Mouse (Mus musculus) skeletal muscle tissue, adult 2 months (tissue): ENCODE data around the gene Atp1a2.

ENCODE experiments used
- DNase-seq: peaks from one replicate; pipeline ENCODE4 v3.0.0-alpha.2; 2012; ENCODE audit warnings: low read depth, low spot score

The Atp1a2 gene

GRCm38 (mm10) chr1:172324725-172325124 is 26.9 kb upstream of the Atp1a2 start:
- DNase-seq = peak; percentile 71

- no peak for DNase-seq
Measured at GRCm38 (mm10) chr1:172323801-172324359, 26.0 kb upstream of the Atp1a2 start.

- DNase-seq = no peak
Measured at GRCm38 (mm10) chr1:172323298-172323697, 25.4 kb upstream of the Atp1a2 start.

- no peak for DNase-seq
Measured at GRCm38 (mm10) chr1:172322725-172323124, 24.9 kb upstream of the Atp1a2 start.

GRCm38 (mm10) chr1:172319921-172320411 is 22.1 kb upstream of the Atp1a2 start:
- DNase-seq = no peak

GRCm38 (mm10) chr1:172319346-172319745 is 21.5 kb upstream of the Atp1a2 start:
- no peak for DNase-seq

- no peak for DNase-seq
Measured at GRCm38 (mm10) chr1:172318424-172319035, 20.7 kb upstream of the Atp1a2 start.

- DNase-seq = no peak
Measured at GRCm38 (mm10) chr1:172317946-172318345, 20.1 kb upstream of the Atp1a2 start.

- no peak for DNase-seq
Measured at GRCm38 (mm10) chr1:172317431-172317830, 19.6 kb upstream of the Atp1a2 start.

GRCm38 (mm10) chr1:172314911-172315310 is 17.0 kb upstream of the Atp1a2 start:
- DNase-seq = no peak

GRCm38 (mm10) chr1:172313613-172314411 is 15.9 kb upstream of the Atp1a2 start:
- DNase-seq = peak; percentile 42

- peak; percentile 34 for DNase-seq
Measured at GRCm38 (mm10) chr1:172312768-172313561, 15.1 kb upstream of the Atp1a2 start.

- peak; percentile 78 for DNase-seq
Measured at GRCm38 (mm10) chr1:172311921-172312767, 14.3 kb upstream of the Atp1a2 start.

GRCm38 (mm10) chr1:172311248-172311906 is 13.5 kb upstream of the Atp1a2 start:
- peak; percentile 69 for DNase-seq

GRCm38 (mm10) chr1:172309699-172310398 is 12.0 kb upstream of the Atp1a2 start:
- peak; percentile 95 for DNase-seq

- no peak for DNase-seq
Measured at GRCm38 (mm10) chr1:172308409-172308808, 10.5 kb upstream of the Atp1a2 start.

- no peak for DNase-seq
Measured at GRCm38 (mm10) chr1:172307936-172308335, 10.1 kb upstream of the Atp1a2 start.

GRCm38 (mm10) chr1:172306885-172307284 is 9.0 kb upstream of the Atp1a2 start:
- DNase-seq = no peak

- no peak for DNase-seq
Measured at GRCm38 (mm10) chr1:172306196-172306595, 8.3 kb upstream of the Atp1a2 start.

- no peak for DNase-seq
Measured at GRCm38 (mm10) chr1:172305635-172306034, 7.8 kb upstream of the Atp1a2 start.
